Mouse (Mus musculus): ENCODE measurements around the gene Bmp2.

Gene Bmp2

DNA sequence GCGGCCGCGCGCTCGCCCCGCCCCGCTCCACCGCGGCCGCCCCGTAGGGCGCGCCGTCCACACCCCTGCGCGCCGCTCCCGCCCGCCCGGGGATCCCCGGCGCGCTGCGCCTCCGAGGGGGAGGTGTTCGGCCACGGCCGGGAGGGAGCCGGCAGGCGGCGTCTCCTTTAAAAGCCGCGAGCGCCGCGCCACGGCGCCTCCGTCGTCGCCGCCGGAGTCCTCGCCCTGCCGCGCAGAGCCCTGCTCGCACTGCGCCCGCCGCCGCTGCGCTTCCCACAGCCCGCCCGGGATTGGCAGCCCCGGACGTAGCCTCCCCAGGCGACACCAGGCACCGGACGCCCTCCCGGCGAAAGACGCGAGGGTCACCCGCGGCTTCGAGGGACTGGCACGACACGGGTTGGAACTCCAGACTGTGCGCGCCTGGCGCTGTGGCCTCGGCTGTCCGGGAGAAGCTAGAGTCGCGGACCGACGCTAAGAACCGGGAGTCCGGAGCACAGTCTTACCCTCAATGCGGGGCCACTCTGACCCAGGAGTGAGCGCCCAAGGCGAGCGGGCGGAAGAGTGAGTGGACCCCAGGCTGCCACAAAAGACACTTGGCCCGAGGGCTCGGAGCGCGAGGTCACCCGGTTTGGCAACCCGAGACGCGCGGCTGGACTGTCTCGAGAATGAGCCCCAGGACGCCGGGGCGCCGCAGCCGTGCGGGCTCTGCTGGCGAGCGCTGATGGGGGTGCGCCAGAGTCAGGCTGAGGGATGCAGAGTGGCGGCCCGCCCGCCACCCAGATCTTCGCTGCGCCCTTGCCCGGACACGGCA is at the start of gene Bmp2:
Gene Bmp2 (plus strand): TSS at position 129 of the 811 bp plus-strand sequence.
- peak; percentile 39 for DNase-seq

DNA sequence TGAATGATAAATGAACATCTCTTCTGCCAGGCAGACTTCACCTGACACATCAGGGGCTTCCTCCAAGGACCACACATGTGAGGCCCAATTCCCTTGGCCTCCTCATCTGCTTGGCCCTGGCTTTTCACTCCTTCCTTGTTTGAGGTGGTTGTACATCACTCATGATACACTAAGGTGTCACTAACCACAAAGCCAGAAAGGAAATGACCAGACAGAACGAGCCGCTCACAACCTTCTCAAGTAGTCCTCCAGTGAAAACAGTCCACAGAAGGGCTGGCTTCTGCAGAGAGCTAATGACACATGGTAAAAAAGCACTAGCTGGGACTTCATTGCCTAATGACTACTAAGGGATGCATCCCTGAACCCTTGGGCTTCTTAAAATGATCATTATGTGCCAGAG is 46.3 kb upstream of the Bmp2 start:
- no peak for DNase-seq

DNA sequence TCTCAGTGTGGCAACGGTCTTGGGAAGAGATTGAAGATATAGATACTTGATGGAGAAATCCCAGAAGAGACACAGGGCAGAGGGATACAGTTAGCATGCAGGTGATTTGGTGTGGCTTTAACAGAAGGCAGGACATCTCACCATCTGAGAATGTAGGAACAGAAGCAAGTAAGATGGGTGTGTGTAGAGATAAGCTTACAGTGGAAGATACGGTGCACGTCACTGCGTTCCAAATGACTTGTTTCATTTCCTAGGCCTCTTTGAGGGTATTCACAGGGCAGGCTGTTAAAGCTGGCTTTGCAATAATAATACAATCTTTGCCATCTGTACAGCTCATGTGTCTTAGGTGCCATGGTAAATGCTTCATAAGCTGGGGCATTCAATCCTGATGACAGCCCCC is 44.9 kb upstream of the Bmp2 start:
- no peak for DNase-seq

DNA sequence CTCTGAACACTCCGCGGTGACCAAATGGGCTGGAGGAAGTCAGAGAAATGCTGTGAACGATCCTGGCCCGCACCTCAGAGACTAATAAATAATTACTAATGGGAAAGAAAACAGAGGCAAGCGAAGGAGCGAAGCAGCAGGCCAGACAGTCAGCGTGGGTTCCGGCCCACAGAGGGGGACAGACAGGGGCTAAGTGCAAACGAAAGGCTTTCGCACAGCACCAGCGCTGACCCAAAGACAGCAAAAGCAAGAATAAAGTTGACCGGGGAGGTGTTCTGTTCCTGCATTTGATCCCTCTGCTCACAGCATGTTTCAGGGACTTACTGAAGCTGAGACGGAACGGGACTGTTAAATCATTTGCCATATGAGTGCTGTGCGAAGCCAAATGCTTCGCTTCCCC is 42.8 kb upstream of the Bmp2 start:
- DNase-seq, result no peak

DNA sequence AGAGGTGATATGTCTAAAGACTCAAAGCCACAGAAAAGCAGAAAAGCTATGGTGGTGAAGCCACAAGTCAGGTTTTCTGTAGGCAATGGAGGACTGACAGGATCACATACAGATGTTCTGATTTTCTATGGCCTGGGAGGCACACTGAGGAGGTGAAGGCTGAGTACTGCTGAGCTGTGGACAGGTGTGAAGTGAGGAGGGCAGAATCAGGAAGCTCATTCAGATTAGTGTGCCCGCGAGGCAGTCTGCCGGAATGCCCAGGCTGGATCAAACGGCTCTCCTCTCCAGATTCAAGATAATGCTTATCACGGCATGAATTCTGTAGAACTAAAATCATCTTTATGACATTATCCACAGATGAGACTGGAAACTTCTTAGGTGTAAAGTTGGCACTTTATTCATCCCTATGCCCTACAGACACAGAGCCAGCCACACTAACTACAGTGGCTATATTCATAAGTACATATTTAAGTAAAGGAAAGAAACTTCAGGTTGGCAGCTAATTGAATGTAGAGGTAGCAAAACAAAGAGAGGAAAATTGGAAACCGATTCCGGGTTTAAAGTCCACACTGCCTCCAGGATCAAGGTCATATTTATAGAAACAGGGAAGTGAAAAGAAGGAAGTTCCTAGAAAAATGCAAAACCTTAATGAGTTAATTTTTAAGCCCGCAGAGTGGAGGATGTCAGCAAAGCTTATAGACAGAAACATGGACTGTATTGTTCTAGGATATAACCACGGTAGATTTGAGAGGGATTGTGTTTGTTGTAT is 40.8 kb upstream of the Bmp2 start:
- no peak for DNase-seq

DNA sequence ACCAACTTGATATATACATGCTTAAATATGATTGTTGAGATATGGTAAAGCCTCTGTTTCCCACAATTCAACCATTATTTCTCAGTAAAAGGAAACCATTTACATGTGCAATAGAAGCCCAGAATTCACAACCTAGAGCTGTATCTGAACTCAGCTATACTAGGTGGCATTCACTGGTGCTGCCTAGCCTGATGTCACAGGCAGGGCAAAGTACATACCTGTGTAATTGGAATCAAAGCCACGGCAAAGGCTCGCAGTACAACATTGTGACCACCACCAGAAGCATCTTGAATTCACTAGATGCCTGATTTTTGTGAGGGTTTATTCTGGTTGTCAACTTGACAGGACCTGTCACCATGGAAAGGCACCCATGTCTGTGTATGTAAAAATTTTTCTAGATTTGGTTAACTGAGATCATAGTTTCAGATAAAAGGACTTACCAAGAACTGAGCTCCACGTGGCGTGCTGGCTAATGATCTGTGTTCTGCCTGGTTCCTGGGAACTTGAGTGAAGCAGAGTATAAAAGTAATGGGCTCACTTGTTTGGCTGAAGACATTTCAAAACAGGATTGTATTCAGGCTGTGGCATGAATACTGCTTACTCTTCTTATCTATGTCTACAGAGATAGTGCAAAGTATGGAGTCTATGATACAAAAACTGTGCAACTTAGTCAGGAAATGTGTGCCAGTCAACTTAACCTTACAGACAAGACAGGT is 35.5 kb upstream of the Bmp2 start:
- DNase-seq, result no peak

DNA sequence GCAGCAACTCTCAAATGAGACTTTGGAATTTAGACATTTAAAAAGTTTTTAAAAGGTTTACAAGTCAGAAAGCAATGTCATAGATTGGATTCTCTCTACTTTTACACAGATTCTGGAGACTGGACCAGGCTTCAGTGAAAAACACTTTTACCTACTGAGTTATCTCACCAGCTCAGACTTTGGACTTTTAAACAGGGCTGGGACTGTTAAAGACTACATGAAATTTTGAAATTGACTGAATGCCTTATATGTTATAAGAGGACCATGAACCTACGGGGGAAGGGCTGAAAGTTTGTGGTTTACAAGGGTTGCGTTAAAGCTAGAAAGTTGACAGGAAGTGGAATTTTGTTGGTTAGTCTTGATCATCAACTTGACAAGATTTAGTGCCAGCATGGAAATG is 34.1 kb upstream of the Bmp2 start:
- DNase-seq, result no peak

DNA sequence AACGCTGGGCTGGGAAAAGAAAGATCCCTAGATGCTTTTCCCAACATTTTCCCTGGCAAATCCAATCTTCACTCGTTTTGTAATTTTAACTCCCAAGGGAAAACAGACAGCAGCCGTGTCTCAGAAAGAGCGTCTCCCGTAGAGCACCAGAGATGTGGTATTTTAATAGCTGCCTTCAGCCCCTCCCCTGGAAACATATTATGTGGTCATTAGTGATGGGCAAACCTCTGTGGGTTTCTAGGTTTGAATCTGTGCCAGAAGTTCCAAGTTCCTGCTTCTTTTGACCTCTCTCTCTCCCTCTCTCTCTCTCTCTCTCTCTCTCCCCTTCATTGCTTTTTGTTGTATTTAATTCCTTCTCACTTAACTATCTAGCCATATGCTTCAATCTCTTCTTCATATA is 30.8 kb upstream of the Bmp2 start:
- DNase-seq, result no peak

DNA sequence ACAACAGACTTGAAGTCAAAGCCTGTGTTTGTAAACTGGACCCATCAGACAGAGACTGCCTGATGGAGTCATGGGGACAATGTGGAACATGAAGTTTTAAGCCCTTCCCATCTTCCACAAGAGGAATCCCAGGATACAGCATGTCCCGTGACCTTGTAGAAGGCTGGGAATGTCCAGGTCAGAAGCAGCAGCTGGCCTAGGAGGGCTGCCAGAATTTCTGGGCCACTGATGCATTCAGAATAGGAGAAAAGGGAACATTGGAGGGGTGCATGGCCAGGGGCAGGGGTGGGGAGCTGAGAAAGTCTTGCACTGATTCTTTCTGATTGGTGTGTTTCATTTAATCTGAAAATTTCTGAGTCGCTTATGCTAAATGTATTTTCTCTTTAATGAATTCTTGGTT is 29.8 kb upstream of the Bmp2 start:
- DNase-seq, result no peak

DNA sequence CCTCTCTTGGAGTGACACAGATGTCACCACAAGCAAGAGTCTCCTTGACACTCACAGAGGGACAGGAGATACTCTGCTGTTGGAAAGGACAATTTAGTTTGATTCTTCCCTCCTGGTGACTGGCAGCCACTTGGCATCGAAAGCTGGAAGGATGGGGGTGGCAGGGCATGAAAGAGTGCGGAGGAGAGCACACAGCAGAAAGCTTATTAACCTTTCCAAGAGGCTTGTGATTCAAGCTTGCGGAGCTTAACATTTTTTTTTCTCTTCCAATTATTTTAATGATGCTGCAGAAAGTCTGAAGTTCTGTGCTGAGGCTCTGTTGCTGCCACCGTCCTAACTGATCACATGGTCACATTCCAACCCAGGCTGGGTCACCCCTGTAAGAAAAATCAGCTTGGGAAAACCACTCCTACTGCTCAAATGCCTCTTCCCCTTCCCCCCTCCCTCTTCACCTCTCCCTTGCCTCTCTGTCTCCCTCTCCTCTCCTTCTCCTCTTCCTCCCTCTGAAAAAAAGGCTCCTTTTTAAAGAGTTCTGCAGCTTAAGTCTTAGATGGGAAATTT is 26.3 kb upstream of the Bmp2 start:
- DNase-seq, result peak; percentile 3

DNA sequence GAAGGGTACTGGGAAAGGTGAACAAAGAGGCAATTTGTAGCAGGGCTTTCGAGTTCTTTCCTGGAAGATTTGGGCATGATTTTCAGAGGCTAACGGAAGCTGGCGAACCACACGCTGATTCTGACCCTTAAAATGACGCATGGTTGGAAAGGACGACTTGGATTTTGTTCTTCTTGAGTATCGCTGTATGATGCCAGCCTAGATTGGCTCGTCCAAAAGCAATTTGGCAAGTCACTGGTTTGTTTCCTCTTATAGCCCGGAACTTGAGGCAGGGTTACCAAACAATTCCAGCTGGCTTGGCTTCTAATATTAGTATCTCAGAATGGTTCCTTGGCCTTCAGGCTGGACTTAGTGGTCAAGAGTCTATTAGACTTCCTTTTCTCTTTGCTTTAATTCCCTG is 22.6 kb upstream of the Bmp2 start:
- DNase-seq, result no peak

DNA sequence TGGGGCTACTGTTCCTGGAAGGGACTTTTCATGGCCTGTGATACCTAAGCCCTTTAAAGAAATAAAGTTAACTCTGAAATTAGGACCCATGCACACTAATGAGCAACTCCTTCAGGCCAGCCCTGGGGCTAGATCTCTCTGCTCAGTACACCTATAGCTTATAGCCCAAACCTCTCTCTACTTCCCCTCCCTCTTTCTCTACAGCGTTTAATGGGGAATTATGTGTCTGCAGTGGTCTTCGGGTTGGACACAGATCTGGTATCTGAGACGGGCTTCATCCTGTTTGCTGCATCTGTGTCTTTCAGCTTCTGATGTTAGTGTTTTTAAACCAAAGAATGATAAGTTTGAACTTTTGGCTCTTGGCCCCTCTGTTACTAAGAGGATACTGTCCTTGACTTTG is 18.9 kb upstream of the Bmp2 start:
- DNase-seq, result no peak

DNA sequence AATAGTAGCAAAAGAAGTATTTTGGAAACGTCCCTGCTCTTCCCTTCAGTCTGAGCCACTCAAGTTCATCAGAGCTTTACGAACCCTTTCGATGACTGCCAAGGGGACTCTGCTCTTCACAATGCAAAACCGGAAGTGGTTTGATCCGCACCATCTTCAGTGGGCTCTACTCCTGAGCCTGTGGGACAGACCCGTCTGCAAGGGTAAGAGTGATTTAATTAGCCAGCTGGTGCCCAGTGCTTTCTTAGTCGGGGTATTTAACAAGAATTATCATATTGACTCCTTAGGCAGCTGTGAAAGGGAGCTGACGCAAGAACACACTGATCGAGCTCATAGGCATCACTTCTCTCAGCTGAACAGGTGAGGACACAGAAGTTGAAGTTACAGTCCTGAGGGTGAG is 16.5 kb upstream of the Bmp2 start:
- DNase-seq, result no peak

DNA sequence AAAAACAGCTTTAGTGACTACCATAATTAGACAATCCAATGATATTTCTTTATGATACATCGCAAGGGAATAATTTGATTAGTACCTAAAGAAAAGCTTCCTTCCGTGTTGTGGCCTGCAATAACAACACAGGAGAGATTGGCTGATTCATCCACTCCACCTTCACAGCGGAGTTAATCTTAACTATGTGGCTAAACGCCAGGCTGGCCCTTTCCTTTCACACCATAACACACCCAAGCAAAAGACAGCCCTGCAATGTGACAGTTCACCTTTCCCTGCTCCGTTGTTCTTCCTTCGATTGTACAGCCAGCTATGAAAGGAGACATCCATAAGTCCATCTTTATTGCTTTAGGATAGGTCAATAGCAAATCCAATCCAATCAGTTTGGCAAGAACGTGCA is 15.1 kb upstream of the Bmp2 start:
- no peak for DNase-seq

DNA sequence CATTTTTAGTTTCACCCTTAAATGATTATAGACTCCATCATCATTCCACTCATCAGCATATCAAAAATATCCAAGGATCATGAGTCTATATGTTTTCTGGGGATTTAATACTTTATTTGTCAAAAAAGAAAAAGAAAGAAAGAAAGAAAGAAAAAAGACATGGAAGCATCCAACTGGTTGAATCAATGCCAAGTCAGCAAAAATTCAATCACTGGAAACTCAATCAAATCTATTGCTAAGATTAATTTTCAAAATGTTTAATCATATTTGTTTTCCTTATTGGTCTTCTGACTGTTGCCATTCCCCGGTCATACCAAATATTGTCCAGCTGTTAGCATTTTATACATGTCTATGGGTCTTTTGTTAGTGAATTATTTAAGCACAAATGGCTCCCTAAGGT is 11.3 kb upstream of the Bmp2 start:
- no peak for DNase-seq

DNA sequence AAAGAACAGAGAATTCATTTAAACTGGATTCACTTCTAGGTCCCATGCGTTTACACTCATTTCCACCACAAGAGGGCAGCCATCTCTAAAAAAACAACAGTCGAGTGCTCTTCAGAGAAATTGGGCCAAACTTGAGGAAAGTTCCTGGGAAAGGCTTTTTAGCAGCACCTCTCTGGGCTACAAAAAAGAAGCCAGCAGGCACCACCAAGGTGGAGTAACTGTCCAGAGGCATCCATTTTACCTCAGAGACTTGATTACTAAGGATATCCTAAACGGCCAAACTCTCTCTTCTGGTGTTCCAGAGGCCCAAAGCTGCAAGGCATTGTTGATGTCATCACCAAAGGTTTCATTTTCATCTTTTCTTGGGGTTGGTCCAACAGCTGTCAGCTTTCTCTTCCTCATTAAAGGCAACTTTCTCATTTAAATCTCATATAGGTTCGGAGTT is 1.7 kb upstream of the Bmp2 start:
- peak; percentile 65 for DNase-seq

DNA sequence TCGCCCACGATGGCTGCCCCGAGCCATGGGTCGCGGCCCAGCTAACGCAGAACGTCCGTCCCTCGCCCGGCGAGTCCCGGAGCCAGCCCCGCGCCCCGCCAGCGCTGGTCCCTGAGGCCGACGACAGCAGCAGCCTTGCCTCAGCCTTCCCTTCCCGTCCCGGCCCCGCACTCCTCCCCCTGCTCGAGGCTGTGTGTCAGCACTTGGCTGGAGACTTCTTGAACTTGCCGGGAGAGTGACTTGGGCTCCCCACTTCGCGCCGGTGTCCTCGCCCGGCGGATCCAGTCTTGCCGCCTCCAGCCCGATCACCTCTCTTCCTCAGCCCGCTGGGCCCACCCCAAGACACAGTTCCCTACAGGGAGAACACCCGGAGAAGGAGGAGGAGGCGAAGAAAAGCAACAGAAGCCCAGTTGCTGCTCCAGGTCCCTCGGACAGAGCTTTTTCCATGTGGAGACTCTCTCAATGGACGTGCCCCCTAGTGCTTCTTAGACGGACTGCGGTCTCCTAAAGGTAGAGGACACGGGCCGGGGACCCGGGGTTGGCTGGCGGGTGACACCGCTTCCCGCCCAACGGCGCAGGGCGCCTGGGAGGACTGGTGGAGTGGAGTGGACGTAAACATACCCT is 995 bp downstream of the Bmp2 start:
- no peak for DNase-seq

DNA sequence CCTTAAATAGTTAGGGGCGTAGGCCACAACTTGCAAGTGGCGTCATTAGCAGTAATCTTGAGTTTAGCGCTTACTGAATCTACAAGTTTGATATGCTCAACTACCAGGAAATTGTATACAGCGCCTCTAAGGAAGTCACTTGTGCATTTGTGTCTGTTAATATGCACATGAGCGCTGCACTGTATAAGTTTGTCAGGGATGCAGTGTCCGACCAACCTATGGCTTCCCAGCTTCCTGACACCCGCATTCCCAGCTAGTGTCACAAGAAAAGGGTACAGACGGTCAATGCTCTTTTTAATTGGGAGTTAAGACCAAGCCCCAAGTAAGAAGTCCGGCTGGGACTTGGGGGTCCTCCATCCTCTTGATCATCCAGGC is 1.9 kb downstream of the Bmp2 start:
- no peak for DNase-seq

DNA sequence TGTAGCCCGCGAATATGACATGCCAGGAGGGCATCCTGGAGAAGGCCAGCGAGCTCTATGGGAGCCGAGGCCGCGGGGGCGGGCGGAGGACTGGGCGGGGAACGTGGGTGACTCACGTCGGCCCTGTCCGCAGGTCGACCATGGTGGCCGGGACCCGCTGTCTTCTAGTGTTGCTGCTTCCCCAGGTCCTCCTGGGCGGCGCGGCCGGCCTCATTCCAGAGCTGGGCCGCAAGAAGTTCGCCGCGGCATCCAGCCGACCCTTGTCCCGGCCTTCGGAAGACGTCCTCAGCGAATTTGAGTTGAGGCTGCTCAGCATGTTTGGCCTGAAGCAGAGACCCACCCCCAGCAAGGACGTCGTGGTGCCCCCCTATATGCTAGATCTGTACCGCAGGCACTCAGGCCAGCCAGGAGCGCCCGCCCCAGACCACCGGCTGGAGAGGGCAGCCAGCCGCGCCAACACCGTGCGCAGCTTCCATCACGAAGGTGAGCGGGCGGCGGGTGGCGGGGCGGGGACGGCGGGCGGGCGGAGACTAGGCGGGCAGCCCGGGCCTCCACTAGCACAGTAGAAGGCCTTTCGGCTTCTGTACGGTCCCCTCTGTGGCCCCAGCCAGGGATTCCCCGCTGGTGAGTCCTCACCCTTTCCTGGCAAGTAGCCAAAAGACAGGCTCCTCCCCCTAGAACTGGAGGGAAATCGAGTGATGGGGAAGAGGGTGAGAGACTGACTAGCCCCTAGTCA is 2.5 kb downstream of the Bmp2 start:
- DNase-seq, result no peak

DNA sequence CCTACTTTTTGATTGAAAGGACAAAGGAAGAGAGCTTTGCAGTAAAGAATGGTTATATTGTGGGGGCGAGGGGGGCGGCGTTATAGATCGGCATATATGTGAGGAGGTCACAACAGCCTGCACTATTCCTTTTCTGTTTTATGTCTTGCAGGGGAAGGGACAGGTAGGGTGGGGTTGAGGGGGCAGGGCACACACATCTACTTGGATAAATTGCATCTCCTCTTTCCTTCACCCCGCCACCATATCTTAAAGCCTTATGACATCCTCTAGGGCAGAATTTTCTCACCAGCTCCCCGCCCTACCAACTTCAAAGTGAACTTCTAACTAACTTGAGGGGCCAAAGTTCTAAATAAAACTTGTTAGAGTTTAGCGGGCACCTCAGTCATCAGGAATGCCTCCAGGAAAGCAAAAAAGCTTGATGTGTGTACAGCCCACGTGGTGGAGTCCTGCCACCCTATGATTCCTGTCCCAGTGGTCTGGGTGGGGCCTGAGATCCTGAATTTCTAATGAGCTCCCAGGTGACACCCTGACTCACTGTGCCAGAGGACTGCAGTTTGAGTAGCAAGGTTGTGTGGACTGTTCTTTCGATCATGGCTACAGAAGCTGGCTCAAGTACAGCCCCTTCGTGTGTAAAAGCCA is 12.4 kb downstream of the Bmp2 start:
- DNase-seq, result no peak

DNA sequence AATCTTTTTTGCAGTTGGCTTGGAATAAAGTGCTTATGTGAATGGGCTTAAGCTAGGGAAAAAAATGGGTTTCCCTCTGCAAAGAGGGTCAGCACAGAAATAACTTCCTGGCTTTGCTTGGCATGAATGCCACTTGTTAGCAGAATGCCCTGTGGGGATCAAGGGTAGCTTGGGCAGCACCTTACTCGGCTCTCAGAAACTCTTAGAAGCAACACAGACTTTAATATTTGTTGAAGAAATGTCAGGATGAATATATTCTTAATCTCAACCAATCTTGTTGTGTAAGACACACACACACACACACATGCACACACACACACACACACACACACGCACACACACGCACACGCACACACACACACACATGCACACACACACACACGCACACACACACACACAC is 13.5 kb downstream of the Bmp2 start:
- no peak for DNase-seq
